Mouse (Mus musculus): Measurements from ENCODE around the gene Dnajb1.

The Dnajb1 gene

DNA sequence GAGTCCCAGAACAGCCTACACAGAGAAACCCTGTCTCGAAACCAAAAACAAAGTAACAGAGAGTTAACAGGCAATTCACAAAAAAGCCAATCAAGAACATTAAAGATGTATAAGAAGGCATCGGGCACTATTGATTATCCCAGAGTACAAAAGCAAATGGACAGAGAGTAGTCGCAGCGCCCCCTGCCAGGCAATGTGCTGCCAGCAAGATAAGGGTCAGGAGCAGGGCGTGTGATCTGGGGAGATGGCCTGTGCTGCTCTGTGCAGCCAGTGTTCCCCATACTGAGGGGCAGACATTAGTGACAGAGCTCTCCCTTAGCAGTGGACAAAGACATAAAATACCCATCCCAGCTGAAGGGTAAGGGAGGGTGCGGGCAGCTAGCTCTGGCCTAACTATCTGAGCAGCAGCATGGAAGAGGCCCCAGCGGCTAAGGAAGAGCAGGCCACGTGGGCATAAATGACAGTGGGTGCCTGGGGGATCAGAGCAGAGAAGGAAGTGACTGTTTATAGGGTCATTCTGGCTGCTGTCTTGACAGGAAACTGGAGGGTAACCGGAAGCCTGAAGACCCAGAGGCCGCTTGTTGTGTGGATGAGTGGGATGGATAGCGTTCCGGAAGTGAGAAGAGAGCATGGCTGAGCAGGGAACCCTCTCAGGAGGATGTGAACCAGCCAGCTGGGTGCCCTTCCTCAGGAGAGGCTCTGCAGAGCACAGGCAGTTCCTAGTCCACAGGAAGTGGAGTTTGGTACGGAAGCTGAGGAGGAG is 48.7 kb downstream of the Dnajb1 start:
- DNase-seq = no peak

DNA sequence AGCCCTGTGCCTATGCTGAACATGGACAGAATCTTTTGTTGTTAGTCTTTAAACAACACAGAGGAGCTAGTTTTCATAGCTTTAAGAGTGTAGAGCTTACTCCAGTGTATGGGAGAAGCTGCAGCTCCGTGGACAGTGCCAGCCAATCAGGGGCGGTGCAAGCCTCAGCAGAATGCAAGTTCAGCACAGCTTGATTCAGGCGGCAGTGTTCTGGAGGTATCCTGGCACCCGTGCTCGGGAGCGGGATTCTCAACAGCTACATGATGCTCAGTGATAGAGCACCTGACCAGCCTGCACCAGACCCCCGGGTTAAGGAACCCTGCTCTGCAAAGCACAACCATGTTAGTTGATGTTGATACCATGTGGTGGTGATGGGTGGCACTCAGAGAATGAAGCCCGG is 52.6 kb downstream of the Dnajb1 start:
- no peak for DNase-seq

DNA sequence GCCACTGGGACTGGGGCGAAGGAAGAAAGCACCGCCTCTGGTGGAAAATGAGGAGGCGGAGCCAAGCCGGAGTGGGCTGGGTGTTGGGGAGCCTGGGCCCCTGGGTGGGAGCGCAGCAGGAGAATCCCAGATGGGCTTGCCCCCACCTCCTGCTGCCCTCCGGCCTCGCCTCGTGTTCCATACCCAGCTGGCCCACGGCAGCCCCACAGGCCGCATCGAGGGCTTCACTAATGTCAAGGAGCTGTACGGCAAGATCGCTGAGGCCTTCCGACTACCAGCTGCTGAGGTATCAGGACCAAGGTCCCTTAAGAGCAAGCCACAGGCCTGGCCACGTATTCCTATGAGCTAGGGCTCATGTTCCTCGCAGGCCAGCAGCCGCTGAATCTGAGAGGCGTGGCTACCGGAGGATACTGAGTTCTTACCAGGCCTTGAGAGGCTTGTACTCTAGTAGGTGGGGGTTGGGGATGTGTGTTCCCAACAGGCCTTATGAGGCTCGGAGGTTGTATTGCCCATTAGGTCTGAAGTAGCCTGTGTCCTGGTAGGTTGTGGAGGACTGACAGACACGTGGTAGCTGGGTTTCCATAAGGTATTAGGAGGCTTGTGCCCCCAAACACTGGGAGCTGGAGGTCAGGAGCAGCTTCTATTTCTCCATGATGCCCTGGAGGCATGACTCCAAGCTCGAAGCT is 53.1 kb downstream of the Dnajb1 start:
- no peak for DNase-seq

Data from cerebellum, adult 18-20 months (tissue).